Comparison of ENCODE assay signal across 21 mouse cellular contexts in the genomic region with DNA sequence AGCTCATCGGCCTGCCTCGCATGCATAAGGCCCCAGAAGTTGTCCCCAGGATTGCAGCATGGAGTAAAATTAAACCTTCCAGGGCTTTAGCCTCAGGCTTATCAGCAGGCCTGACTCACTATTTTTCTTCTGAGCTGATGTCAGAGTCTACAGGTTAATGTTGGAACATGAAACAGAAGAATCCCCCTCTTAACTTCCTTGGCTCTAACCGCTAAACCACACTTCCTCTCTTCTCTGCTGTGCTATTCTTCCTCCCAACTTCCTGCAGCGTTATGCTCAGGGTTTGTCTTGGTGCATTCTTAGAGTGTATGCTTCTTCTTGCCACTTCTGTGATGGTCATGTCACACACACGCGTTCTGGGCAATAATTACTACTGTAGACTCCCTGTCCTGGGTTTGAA. TPM values are rescaled to one million over a fixed set of nuclear protein-coding genes. Genes with fewer than 3 reads are reported as not detected.
DNase-seq lines count a peak whose midpoint lies in the region; ATAC-seq lines count a peak whose summit lies in the region.
"Had no signal": no experiment of that assay in that cellular context is flagged by ENCODE, and none has a peak within 500 bp of the region (broad histone marks: within the 10 kb centered on the region; RNA-seq: fewer than 3 reads in every experiment).

No protein-coding gene starts in this region.

- no peaks in the 10 kb centered on the region for H3K9me3 ChIP-seq in liver, embryonic 12.5 days (replicated peaks)
- H3K9me3 ChIP-seq in limb, embryonic 10.5 days (replicated peaks) = no peaks in the 10 kb centered on the region
- H3K9me3 ChIP-seq: forebrain, embryonic 12.5 days; hindbrain, embryonic 15.5 days; midbrain, embryonic 13.5 days had no signal

- H3K4me1 ChIP-seq in liver, embryonic 12.5 days = peaks cover 23% of the 10 kb centered on the region
- H3K4me1 ChIP-seq in limb, embryonic 10.5 days = peaks cover 11% of the 10 kb centered on the region

- no peaks in the 10 kb centered on the region for H3K27me3 ChIP-seq in splenic B cell, adult 2 months (ENCODE audit: control insufficient read depth, insufficient read depth, low read length, poor library complexity, severe bottlenecking)
- H3K27me3 ChIP-seq in liver, embryonic 12.5 days (replicated peaks) = no peaks in the 10 kb centered on the region
- H3K27me3 ChIP-seq in limb, embryonic 10.5 days (ENCODE audit: low read depth, poor library complexity, severe bottlenecking) = no peaks in the 10 kb centered on the region
- H3K27me3 ChIP-seq: forebrain, embryonic 12.5 days; hindbrain, embryonic 15.5 days; midbrain, embryonic 13.5 days had no signal

- 0 out of 2 replicates have a peak, but pooled peaks cover 2% of the 10 kb centered on the region for H3K36me3 ChIP-seq in splenic B cell, adult 2 months (ENCODE audit: control insufficient read depth, insufficient read depth, low read length, poor library complexity, severe bottlenecking)
- H3K36me3 ChIP-seq in liver, embryonic 12.5 days = no peaks in the 10 kb centered on the region
- no peaks in the 10 kb centered on the region for H3K36me3 ChIP-seq in limb, embryonic 10.5 days
- H3K36me3 ChIP-seq: forebrain, embryonic 12.5 days; hindbrain, embryonic 15.5 days; midbrain, embryonic 13.5 days had no signal

- no peak overlapping the region for H3K4me2 ChIP-seq in liver, embryonic 12.5 days
- H3K4me2 ChIP-seq: forebrain, embryonic 12.5 days; hindbrain, embryonic 15.5 days; midbrain, embryonic 13.5 days had no signal

- ATAC-seq in hematopoietic stem cell, adult 5-6 weeks (replicated peaks in 1 of 2; ENCODE audit: insufficient read depth in 1 of 2, low FRiP score in 2 of 2, low TSS enrichment in 1 of 2, low read depth in 1 of 2, poor library complexity in 2 of 2, severe bottlenecking in 2 of 2) = peak; percentile 61 to 62
- no peak for ATAC-seq in liver, embryonic 12.5 days
- ATAC-seq: midbrain, embryonic 13.5 days had no signal

- no peak overlapping the region for H3K9ac ChIP-seq in liver, embryonic 12.5 days
- H3K9ac ChIP-seq: forebrain, embryonic 12.5 days; hindbrain, embryonic 15.5 days; midbrain, embryonic 13.5 days had no signal

- 62% methylated on average over 6 of the region's 6 CpGs for WGBS in liver, embryonic 12.5 days (ENCODE audit: insufficient replicate concordance)
- WGBS in limb, embryonic 10.5 days = 93% methylated on average over 6 of the region's 6 CpGs

- H3K27ac ChIP-seq in liver, embryonic 12.5 days = no peak overlapping the region
- H3K27ac ChIP-seq in limb, embryonic 10.5 days = no peak overlapping the region
- H3K27ac ChIP-seq: forebrain, embryonic 12.5 days; hindbrain, embryonic 15.5 days; macrophage; midbrain, embryonic 13.5 days; stomach, postnatal 0 days had no signal

- DNase-seq in T-cell, adult 2 months (ENCODE audit: low spot score) = peak; percentile 73
- peak; percentile 64 for DNase-seq in splenic B cell, adult 2 months (ENCODE audit: low read depth, low spot score)
- DNase-seq in limb, embryonic 10.5 days (ENCODE audit: low spot score) = no peak
- DNase-seq in layer of hippocampus, adult 18-20 months (ENCODE audit: low spot score in 2 of 2) = no peak
- no peak for DNase-seq in gastrocnemius, postnatal 10 days
- DNase-seq: adrenal gland, postnatal 36 days; cerebellum, postnatal 25 days; gastrocnemius, postnatal 14 days; heart, postnatal 14 days; kidney, adult 18-20 months; kidney, postnatal 25 days; lung, adult 2 months; right cerebral cortex, adult 18-20 months had no signal

- no peak overlapping the region for H3K4me3 ChIP-seq in liver, embryonic 12.5 days
- H3K4me3 ChIP-seq in limb, embryonic 10.5 days = no peak overlapping the region
- H3K4me3 ChIP-seq: forebrain, embryonic 12.5 days; hindbrain, embryonic 15.5 days; midbrain, embryonic 13.5 days; myocyte had no signal

RNA-seq across cellular contexts. Expression of a gene that starts 12.8 kb away (rescaled TPM):
- total RNA-seq in hematopoietic stem cell, adult 5-6 weeks (2017) = 0.45 and 1.1 TPM in 2 replicates
- polyA plus RNA-seq in liver, embryonic 12.5 days (2016; fragmentation: Nextera tagmentation; extraction: Ambion mirVana) = 0.08 and 0.24 TPM in 2 replicates
- polyA plus RNA-seq in limb, embryonic 10.5 days (2016; fragmentation: Nextera tagmentation; extraction: Ambion mirVana) = 1.3 and 1.7 TPM in 2 replicates
- under 1 TPM; 0.17 to 0.18 TPM for total RNA-seq in layer of hippocampus, adult 18-20 months (2021)
- total RNA-seq in gastrocnemius, postnatal 10 days (2021) = under 1 TPM; 0.05 to 0.09 TPM
- polyA plus RNA-seq: myocyte had no signal

RNA-seq across cellular contexts. Expression of a gene that starts 42.7 kb away (rescaled TPM):
- 94.2 and 103 TPM in 2 replicates for total RNA-seq in hematopoietic stem cell, adult 5-6 weeks (2017)
- 14.8 and 15.8 TPM in 2 replicates for polyA plus RNA-seq in liver, embryonic 12.5 days (2016; fragmentation: Nextera tagmentation; extraction: Ambion mirVana)
- polyA plus RNA-seq in limb, embryonic 10.5 days (2016; fragmentation: Nextera tagmentation; extraction: Ambion mirVana) = 5.6 and 10.6 TPM in 2 replicates
- total RNA-seq in layer of hippocampus, adult 18-20 months (2021) = 10 to 100 TPM; 35.0 to 39.4 TPM
- total RNA-seq in gastrocnemius, postnatal 10 days (2021) = 10 to 100 TPM; 27.4 to 32.7 TPM

RNA-seq across cellular contexts. Expression of a gene that starts 58.2 kb away (rescaled TPM):
- 7.4 and 10.3 TPM in 2 replicates for total RNA-seq in hematopoietic stem cell, adult 5-6 weeks (2017)
- 2.1 TPM in 2 replicates for polyA plus RNA-seq in liver, embryonic 12.5 days (2016; fragmentation: Nextera tagmentation; extraction: Ambion mirVana)
- 6.0 and 7.9 TPM in 2 replicates for polyA plus RNA-seq in limb, embryonic 10.5 days (2016; fragmentation: Nextera tagmentation; extraction: Ambion mirVana)
- 10 to 100 TPM; 13.8 to 14.6 TPM for total RNA-seq in layer of hippocampus, adult 18-20 months (2021)
- 1 to 10 TPM in 1 of 2 experiments, under 1 TPM in 1; 0.82 to 1.4 TPM for total RNA-seq in gastrocnemius, postnatal 10 days (2021)

Comparison
In these comparisons a context has a peak if more than half of its experiments do, and no peak if none do; other contexts are left out.
1. DNase-seq: peak in T-cell, adult 2 months (single experiment) and splenic B cell, adult 2 months (single experiment); none in limb, embryonic 10.5 days (single experiment), layer of hippocampus, adult 18-20 months (0 of 2) and gastrocnemius, postnatal 10 days (single experiment).